11 mouse cellular contexts compared by ENCODE assay signal in the genomic region with DNA sequence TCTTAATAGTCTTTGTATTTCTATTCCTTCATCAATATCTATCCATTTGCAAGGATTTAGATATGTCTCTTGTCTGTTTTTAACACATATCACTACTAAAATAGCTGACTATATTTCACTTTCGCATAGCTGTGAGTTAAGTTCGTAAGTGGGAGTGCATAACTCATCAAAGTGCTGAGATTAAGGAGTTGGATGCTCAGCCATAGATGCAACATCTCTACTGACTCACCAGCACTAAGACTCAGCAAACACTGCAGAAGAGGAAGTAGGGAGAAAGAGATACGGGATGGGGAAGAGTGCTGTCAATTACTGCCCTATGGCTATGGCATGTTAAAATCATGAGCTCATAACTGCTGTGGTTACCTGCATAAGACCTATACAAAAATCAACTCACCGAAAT.
"Had no signal": no experiment of that assay in that cellular context is flagged by ENCODE, and none has a peak within 500 bp of the region (broad histone marks: within the 10 kb centered on the region; RNA-seq: fewer than 3 reads in every experiment).

No protein-coding gene starts in this region.

- DNase-seq: liver, postnatal 0 days; lung, adult 2 months; lung, postnatal 14 days; lung, postnatal 36 days; right cerebral cortex, postnatal 14 days; thymus, adult 18-20 months; thymus, postnatal 14 days; thymus, postnatal 36 days had no signal

- ATAC-seq: liver, postnatal 0 days; lung, postnatal 0 days; midbrain, embryonic 13.5 days; midbrain, embryonic 15.5 days had no signal
